Mouse (Mus musculus) right cerebral cortex, postnatal 10 days (tissue): ENCODE data around the gene Slc22a12.
A peak's percentile ranks its signal among the peaks of the same experiment; 100 is the strongest.

Experiments used
- DNase-seq, 2 experiments: peaks; one replicate each; pipeline ENCODE4 v3.0.0; 2021; ENCODE audit warnings: low spot score in 2 of 2

The Slc22a12 gene

GRCm38 (mm10) chr19:6494032-6494431 lies 48.8 kb downstream of the Slc22a12 start:
- DNase-seq: no peak

- DNase-seq: no peak
These were observed 49.6 kb downstream of the Slc22a12 start for GRCm38 (mm10) chr19:6493219-6493618.

- peak; percentile 84 to 89 for DNase-seq
These were observed 50.7 kb downstream of the Slc22a12 start for GRCm38 (mm10) chr19:6492124-6492523.

- DNase-seq: no peak
These were observed 51.3 kb downstream of the Slc22a12 start for GRCm38 (mm10) chr19:6491538-6491937.

GRCm38 (mm10) chr19:6489030-6489429 lies 53.8 kb downstream of the Slc22a12 start:
- peak; percentile 90 to 95 for DNase-seq
